Mouse (Mus musculus): ENCODE measurements around the gene Gm27021.

The Gm27021 gene

DNA sequence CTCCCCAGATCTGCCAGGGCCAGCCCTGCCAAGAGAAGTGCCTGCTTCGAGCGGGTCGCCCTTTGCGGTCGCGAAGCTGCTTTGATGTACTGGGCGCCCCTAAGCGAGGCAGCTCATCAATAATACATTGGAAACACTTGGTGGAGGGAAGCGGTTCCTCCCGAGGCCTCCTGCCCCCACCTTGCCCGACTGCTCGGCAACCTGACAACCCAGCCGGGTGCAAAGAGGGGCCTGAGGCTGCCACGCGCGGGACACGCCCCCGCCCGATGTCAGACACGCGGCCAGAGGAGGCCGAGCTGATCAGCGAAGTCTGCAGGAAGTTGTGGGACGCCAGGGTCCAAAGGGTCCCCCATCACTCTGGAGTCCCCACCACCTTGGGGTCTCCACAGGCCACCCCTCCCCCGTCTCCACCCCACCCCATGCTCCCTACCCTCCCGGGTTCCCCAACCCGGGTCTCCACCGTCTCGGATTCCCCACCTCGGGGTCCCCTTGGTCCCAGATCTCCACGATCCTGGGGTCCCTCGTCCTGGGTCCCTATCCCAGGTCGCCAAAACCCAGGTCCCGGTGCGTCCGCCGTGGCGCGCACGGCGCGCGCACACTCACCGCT is 34.1 kb downstream of the Gm27021 start:
- DNase-seq, result no peak

- DNase-seq, result no peak
Observed at GRCm38 (mm10) chr8:120632969-120633664, 34.8 kb downstream of the Gm27021 start.

- peak; percentile 42 for DNase-seq
Observed at GRCm38 (mm10) chr8:120631441-120632375, 36.2 kb downstream of the Gm27021 start.

GRCm38 (mm10) chr8:120630848-120631247 is 37.0 kb downstream of the Gm27021 start:
- no peak for DNase-seq

- no peak for DNase-seq
Observed at GRCm38 (mm10) chr8:120630031-120630430, 37.8 kb downstream of the Gm27021 start.

- DNase-seq, result peak; percentile 57
Observed at GRCm38 (mm10) chr8:120627298-120627697, 40.6 kb downstream of the Gm27021 start.

- DNase-seq, result no peak
Observed at GRCm38 (mm10) chr8:120626461-120626860, 41.4 kb downstream of the Gm27021 start.

GRCm38 (mm10) chr8:120623608-120624007 is 44.3 kb downstream of the Gm27021 start:
- no peak for DNase-seq

- no peak for DNase-seq
Observed at GRCm38 (mm10) chr8:120622161-120622560, 45.7 kb downstream of the Gm27021 start.

DNA sequence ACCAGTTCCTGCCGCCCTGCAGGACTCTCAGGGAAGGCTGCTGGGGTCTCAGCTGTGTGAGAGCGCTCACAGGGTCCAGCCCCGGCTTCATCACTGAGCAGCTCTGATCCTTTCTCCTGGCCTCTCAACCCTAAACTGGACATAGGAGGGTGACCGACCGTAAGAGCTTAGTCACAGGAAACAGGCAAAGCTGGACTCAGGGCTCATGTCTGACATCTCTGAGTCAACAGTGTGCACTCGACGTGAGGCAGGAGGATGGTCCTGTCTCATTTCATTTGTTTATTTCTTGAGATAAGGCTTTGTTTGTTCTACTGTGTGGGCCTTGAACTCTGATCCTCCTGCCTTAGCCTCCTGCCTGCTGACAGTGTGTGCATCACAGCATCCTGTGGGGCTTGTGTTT is 47.4 kb downstream of the Gm27021 start:
- DNase-seq, result no peak

- DNase-seq, result peak; percentile 64
Observed at GRCm38 (mm10) chr8:120619235-120620180, 48.4 kb downstream of the Gm27021 start.

- peak; percentile 64 for DNase-seq
Observed at GRCm38 (mm10) chr8:120618110-120618509, 49.8 kb downstream of the Gm27021 start.

DNA sequence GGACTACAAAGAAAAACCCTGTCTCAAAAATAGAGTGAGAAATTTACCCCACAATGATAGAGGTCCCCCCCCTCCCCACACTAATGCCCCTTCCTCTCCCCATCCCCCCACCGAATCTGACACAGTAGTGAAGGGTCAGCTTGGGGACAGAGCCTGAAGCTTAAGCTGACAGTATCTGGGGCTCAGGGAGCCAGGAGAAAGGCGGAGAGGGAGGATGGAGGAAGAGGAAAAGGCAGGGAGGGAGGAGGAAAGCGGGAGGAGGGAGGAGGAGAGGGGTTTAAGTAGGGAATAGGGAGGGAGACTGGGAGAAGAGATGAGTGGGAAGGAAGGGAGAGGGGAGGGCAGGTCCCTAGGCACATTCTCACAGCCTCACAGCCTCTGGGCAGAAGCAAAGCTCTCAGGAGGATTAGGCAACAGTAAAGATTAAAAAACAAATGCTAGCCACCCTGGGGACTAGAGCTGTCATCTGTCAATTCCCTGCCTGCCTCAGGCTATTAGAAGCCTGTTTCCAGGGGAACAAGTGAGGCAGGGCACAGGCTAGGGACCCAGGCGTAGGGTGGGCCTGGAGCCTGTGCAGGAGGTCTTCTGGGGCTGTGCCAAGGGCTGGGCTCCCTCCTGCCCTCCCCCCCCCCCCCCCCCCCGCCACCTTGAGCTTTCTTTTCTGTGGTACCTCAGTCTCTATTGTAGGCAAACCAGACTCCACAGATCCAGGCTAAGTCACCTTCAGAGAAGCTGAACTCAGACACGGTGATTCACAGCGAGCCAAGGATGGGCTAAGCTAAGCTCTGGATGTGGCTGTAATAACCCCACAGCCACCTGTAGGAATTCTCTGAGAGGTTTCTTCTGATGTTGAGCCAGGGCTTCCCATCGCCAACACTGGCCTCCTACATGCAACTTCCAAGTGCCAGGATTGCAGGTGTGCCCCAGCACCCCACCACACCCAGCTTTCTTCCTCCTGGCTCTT is 50.9 kb downstream of the Gm27021 start:
- DNase-seq, result no peak

DNA sequence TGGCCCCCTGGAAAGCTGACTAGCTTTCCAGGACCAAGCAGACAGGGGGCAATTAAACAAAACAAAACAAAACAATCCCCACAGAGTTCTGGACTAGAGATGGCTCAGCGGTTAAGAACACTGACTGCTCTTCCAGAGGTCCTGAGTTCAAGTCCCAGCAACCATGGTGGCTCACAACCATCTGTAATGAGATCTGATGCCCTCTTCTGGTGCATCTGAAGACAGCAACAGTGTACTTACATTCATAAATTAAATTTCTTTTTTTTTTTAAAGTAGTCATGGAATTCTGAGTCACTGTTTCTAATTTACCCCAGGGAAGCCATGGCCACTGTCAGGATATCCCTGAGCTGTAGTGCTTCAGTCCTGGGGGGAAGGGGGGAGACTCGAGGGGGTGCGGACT is 53.4 kb downstream of the Gm27021 start:
- DNase-seq, result no peak

- DNase-seq, result no peak
Observed at GRCm38 (mm10) chr8:120610824-120611223, 57.1 kb downstream of the Gm27021 start.

DNA sequence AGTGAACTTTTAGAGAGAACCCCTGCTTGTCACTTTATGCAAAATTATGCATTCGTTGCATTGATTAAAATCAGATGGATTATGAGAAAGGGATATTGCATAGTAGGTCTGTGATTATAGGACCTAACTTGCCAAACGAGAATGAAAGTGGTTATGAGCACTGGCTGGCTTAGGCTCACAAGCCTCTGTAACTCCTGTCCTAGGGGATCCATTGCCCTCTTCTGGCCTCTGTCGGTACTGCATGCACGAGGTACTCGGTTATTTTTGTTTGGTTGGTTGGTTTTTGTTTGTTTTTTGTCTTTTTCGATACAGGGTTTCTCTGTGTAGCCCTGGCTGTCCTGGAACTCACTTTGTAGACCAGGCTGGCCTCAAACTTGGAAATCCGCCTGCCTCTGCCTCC is 60.0 kb downstream of the Gm27021 start:
- peak; percentile 73 for DNase-seq

- no peak for DNase-seq
Observed at GRCm38 (mm10) chr8:120607460-120607859, 60.4 kb downstream of the Gm27021 start.

DNA sequence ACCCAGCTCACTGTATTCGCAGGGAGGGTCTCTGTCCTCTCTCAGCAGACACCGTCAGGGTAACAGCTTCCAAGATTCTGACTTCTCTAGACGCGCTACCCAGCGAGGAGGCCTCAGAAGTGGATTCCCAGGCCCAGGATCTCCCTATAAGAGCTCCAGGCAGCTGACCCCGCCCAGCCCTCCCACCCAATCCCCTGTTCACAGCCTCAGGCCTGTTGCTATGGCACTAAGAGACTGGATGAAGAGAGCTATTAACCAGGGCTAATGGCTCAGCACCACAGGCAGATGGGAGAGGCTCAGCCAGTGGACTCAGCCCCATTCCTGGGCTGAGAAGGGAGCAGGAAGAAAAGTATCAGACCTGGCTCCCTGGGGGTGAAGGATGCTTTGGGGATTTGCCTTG is 65.2 kb downstream of the Gm27021 start:
- DNase-seq, result no peak

GRCm38 (mm10) chr8:120599504-120599903 is 68.4 kb downstream of the Gm27021 start:
- peak; percentile 73 for DNase-seq

- peak; percentile 91 for DNase-seq
Observed at GRCm38 (mm10) chr8:120598579-120598978, 69.3 kb downstream of the Gm27021 start.

GRCm38 (mm10) chr8:120595963-120596362 is 71.9 kb downstream of the Gm27021 start:
- no peak for DNase-seq
